Mouse (Mus musculus) thymus, postnatal 25 days (tissue): ENCODE measurements around the gene Hmox2.

Experiments
- DNase-seq: peaks from one replicate; pipeline ENCODE4 v3.0.0; 2022

The Hmox2 gene

DNA sequence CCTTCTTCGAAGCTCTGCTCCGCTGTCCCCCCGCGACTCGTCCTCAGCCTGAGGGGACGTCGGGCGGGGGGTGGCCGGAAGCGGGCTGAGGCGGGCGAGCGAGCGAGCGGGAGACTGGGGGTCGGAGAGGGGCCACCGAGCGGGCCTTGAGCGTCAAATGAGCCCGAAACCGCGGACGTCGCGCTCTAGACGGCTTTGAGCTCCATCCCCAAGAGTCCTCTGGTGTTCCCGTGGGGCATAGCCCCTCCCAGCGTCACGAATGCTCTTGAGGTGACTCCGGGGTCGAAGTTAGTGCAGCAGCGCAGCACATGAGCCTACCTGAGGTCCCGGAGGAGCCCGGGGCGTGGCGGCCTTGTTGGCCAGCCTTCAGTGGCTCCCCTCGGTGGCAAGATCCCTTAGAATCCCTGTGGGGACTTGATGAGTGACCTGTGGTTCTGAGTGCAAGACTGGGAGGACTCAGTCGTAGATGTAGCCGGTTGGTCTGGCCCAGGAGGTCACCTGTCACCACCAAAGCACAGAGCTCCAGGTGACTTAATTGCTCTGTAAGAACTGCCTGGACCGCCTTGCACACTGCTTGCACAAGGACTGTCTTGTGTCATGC, 467 bp downstream of the Hmox2 start:
- DNase-seq: no peak

DNA sequence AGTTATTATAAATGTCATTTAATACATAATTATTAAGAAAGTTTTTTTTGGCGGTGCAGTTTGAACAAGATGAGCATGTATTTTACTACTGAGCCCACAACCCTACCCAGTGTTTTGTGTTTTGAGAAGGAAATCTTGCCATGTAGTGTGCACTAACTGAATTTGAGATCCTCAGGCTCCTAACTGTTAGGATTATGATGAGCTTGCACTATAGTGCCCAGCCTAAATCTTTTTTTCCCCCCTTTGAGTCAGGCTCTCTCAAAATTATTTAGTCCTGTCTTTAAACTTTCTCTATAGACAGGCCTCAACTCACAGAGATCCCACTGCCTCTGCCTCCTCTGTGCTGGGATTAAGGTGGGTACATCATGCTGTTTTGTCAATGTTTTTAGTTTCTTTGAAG, 1.4 kb downstream of the Hmox2 start:
- no peak for DNase-seq

DNA sequence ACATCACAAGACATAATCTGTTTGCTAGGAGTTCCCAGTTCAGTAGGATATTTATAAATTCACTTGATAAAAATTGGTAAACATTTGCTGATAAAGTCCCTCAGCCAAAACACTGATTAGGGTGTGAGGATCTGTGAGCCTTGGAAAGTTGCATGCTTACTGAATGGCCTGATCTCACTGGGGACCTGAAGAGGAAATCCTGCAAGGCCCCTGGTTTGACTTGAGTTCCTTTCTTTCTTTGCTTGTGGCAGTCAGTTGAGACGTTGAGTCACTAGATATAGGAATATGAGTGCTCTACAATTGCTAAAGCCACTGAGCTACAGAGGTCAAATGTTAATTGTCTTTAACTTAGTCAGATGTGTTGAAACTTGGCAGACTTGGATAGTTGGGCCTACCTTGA, 1.8 kb downstream of the Hmox2 start:
- DNase-seq: no peak

DNA sequence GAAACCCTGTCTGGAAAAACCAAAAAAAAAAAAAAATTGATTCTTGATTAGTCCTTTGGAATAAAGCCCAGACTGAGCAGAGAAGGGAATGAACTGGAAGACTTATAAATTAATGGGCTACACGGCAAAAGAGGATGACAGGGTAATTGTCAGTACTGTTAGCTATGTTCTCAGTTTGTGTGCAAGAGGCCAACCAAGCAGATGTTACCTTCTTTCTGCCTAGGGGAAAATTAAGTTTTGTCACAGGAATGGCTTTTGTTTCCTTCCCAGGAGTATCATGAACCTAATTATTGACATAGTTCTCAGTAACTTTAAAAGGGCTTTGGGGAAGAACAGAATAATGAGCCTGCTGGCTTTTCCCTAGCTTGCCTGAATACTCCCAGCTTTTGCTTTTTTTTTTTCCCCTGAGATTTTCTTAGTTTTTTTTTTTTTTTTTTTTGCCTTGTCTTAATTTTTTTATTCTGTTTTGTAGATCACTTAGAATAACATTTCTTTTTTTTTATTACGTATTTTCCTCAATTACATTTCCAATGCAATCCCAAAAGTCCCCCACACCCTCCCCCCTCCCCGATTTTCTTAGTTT, 4.7 kb downstream of the Hmox2 start:
- no peak for DNase-seq

DNA sequence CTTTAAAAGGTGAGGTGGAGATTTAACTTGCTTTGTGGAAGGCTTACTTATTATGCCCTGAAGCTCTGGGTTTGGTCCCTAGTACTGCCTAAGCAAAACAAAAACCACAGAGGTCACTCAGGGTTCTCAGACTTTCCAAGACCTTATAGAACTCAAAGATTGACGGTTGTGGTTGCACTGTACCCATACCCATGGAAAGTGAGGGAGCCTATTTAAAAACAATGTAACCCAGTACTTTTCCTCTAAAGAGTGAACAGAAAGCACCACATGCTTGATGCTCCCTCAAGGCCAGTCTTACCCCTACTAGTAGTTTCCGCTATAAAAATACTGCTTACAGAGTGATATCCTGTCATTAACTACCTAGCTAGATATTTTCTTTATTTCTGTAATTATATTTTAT, 10.1 kb downstream of the Hmox2 start:
- DNase-seq: no peak

DNA sequence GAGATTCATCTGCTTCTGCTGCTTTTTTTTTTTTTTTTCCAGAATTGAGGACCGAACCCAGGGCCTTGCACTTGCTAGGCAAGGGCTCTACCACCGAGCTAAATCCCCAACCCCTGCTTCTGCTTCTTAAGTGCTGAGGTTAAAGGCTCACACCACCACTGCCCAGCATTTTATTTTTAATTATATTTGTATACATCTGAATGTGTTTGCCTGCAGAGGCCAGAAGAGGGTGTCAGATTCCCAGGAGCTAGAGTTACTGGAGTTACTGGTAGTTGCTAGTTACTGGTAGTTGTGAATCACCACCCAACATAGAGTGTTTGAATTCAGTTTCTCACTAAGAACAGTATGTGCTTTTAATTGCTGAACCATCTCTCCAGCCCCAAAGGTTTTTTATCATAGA, 13.8 kb downstream of the Hmox2 start:
- no peak for DNase-seq

DNA sequence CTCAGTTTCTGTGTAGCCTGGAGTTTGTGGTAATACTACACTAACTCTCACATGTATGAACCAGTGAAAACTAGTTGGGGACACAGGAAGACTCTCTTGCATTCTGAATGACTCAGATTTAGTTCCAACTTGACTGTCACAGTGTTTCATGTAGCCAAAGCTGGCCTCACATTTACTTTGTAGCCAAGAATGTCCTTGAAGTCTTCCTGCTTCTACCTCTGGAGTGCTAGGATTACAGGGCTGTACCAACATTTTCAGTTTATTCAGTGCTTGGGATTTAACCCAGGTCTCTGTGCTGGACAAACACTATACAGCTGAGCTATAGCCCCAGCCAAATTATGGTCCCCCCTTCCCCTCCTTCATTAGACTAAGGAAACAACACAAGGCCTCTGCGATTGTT, 16.0 kb downstream of the Hmox2 start:
- no peak for DNase-seq

DNA sequence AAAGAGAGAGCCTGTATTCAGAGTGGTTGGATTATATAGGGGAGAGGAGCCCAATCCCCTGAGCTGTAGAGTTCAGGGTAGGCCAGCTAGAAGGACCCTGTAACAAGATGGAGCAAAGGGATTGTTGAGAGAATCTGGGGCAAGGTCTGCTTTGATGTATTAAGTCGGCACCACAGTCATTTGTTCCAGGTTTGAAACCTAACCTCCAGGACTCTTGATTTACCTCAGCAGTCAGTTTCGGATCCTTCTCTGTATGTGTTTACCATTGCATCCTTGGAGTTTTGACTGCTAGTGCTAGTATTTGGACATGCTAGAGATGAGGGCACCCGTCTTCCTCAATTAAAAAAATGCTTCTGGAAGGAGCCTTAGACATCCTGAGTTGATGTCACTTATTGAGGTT, 26.0 kb downstream of the Hmox2 start:
- DNase-seq: no peak

DNA sequence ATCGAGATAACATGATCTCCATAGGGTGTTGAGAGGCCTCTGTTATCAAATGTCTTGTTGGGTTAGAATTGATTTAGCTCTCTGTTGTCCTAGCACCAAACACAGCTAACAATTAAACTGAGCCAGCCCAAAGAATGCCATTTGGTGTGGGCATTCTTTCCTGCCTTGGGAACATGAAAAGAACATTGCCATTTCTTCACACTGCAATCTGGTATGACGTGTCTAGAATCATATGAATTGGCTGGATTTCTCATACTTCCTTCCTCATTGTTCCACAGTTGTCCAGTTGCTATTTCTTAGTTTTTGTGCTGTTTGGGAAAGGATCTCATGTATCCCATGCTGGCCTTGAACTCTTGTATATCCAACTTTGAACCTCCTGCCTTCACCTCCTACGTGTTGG, 27.9 kb downstream of the Hmox2 start:
- no peak for DNase-seq

DNA sequence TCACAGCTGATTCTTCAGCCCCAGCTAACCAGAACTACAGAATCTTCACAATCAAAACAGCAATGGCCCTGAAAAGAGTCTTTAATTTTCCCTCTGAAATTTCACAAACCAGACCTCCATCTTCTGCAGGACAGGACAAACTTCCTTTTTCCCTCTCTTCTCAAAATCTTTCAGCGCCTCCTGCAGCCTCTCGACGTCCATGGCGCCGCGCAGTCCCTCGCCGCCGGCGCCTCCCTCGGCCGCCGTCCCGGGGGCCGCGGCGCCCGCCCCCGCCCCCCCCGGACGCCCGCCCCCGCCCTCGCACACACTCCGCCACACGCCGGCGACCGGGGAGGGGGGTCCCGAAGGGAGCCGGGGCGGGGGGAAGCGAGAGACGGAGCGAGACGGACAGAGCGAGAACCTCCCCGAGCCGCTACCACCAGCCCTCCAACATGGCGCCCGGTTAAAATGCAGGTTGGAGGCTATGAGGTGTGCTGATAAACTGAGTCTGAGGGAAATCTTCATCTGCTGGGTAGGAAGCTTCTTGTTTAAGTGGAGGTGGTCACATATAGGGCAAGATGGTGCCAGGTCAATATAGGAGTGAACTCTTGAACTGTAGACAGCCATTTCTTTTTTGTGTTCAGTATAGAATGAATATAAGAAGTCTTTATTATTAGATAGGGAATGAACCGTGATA, 30.6 kb downstream of the Hmox2 start:
- DNase-seq: peak; percentile 21

DNA sequence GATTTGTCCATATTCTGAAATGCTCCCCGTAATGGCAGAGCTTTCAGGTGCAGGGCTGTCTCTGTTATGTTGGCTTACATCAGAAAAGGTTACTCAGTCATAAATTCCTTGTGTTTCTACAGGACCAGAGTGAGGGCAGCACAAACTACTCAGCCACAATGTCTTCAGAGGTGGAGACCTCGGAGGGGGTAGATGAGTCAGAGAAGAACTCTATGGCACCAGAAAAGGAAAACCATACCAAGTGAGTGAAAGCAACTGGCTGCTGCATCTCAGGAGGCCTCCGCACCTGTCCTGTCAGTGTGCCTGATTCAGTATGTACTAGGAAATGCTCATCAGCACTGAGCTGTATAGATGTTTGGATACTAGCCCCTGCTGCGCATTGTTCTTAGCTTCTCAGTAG, 36.3 kb downstream of the Hmox2 start:
- no peak for DNase-seq

DNA sequence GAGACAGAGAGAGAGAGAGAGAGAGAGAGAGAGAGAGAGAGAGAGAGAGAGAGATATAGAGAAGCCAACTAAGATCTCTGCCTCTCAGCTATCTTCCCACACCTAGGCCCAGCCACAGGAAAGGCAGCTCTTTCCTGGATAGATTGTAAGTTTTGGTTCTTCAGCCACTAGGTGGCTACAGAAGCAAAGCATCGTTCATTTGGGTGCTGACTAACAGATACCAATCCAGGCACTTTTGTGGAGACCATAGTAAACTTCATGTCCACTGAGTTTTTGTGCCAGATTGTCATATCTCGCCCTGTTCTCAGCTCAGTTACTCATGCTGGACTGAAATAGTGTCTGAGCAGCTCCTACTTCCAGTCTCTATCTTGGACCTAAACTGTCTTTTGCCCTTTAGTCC, 37.1 kb downstream of the Hmox2 start:
- DNase-seq: peak; percentile 28

DNA sequence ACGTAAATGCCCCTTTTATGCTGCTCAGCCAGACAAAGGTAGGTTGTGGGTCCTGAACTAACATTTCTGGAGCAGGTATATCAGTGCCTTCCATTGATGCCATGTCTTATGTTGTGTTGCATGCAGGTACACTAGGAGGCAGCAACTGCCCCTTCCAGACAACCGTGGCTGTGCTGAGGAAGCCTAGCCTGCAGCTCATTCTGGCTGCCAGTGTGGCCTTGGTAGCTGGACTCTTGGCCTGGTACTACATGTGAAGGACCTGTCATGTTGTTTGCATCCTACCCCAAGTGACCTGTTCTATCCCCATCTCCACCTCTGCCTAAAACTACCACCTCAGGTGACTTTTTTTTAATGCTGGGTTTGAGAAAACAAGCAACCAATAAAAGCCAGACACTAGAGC, 39.7 kb downstream of the Hmox2 start:
- DNase-seq: no peak

DNA sequence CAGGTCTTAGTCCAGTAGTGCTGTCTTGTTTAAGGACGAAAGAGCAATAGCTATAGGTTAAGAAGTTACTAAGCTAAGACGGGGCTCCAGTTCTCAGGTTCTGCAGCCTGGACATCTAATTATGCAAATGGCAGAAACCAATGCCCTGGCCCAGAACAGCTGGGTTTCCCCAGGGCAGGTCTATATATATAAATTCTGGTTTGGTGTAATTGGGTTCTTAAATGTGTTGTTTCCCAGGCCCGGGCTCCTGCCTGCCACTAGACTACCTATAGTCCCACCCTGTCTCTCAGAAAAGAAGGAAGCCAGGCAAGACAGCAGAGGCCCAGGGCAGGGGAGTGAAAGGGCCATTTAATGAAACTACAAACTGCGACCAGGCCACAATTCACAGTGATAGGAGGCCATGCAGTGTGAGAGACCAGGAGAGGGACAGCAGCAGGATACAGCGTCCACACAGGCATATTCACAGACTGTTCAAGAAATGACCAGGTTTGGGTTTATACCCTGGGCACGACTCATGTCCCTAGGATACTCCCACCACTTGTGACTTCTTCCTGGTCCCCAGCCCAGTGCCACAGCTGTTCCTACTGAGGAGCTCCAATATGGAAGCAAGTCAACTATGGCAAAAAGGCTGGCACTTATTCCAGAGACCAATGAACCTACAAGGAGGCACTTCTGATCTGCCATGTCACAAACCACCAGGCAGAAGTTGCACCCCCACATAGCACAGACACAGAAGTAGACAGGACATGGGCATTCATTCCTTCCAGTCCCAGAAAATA, 41.0 kb downstream of the Hmox2 start:
- DNase-seq: no peak

DNA sequence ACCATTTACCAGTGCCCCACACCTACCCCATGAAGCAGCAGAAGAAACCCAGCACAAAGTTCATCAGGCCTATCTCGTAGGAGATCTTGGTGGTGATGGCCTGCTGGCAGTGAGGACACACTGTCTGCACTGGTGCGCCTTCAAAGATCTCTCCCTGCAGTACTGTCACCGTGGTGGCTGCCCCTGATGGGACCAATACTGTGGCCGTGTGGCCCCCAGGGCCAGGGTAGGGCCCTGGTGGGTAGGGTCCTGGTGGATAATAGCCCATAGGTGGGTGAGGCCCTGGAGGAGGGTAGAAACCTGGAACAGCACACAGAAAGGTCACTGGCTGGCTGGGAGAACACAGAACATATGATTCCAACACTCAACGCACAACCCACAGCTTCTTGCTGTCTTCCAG, 42.6 kb downstream of the Hmox2 start:
- DNase-seq: no peak

DNA sequence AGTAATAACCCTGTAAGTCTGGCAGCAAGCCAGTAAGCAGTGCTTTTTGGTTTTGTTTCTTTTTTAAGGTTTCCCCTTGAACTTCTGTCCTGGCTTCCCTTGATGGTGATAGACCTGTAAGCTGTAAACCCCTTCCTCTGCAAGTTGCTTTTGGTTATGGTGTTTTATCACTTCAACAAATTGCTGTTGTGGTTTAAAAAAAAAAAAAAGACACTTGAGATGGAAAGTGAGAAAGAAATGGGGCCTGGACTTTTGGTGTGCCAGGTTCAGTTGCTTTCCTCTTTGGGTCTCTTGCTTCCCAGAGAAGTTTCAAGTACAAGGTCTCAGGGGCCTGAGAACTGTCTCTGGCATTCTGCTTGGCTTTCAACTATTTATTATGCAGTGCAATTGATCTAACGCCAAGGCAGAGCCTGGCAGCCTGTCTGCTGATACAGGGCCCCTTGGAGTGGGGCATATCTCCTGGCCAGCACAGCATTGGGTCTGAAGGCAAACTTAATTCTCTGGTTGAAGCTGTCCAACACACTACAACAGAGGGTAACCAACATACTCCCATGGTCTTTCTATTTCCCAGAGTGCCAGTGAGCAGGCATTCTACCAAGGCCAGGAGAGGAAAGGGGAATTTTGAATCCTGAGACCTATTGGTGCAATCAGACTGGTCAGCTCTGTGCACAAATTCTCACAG, 47.3 kb downstream of the Hmox2 start:
- DNase-seq: no peak

DNA sequence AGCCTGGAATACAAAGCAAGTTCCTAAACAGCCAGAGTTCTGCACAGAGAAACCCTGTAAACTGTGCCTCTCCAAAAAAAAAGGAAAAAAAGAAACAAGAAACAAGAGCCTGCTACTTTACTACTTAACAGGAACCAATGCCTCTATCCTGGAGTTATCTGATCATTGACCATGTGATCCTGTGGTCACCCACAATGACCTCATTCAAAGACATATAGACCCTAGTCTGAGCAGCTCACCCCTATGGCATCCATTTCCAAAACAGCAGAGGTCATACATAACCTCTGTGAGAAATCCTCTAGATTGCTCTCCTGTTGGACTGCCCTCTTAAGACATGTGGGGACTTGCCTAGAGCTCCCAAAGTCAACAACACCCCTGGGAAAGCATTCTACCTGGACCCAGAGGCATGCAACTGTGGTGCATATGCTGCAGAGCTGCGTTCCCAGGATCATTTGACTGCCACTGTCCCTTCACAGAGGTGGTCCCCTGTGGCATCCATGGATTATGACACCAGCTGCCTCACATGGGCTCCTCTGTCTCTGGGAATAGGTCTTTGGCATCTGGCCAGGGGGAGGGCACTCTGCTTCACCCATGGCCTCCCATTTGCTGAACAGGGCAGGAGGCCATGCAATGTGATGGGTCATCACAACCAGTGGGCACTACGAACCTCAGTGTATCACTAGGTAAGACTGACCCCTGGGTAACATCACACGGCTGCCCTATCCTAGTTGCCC, 51.2 kb downstream of the Hmox2 start:
- DNase-seq: no peak

DNA sequence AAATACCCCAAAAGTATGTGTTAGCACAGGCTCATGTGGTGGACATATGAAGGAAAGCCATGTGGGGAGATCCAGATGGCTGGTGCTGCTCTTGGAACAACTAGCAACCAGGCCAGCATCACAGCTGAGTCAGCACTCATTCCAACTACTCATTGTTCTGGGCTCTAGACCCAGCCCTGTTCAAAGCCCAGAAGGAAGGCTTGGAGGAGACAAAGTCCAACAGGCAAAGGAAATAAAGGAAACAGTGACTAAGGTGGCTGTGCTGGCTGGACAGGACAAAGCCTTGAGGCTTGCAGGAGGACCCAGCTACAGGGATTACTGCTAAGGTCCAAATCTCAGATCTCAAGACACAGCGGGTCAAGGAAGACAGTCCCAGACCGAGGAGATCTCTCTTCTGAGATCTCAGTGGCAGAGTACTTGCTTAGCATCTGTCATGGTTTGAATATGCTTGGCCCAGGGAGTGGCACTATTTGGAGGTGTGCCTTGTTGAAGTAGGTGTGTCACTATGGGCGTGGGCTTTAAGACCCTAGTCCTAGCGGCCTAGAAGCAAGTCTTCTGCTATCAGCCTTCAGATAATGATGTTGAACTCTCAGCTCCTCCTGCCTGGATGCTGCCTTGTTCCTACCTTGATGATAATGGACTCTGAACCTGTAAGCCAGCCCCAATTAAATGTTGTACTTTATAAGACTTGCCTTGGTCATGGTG, 51.9 kb downstream of the Hmox2 start:
- no peak for DNase-seq

DNA sequence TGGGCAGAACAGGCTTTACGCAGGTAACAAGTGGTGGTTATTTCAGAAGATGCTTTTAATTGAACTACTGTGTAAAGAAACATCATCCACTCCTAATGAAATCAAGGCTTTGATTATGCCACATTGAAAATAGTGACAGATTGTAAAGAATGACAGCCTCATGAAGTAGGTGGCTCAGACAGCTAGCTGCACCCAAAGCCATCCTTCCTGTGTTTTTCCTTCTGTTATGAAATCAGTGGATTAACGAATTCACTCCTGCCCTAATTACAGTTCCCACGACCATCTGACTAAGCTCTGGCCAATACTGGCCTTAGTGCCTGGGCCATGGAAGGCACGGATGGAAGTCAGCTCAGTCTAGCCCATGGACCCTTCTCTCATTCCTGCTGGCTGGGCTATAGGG, 52.8 kb downstream of the Hmox2 start:
- no peak for DNase-seq

DNA sequence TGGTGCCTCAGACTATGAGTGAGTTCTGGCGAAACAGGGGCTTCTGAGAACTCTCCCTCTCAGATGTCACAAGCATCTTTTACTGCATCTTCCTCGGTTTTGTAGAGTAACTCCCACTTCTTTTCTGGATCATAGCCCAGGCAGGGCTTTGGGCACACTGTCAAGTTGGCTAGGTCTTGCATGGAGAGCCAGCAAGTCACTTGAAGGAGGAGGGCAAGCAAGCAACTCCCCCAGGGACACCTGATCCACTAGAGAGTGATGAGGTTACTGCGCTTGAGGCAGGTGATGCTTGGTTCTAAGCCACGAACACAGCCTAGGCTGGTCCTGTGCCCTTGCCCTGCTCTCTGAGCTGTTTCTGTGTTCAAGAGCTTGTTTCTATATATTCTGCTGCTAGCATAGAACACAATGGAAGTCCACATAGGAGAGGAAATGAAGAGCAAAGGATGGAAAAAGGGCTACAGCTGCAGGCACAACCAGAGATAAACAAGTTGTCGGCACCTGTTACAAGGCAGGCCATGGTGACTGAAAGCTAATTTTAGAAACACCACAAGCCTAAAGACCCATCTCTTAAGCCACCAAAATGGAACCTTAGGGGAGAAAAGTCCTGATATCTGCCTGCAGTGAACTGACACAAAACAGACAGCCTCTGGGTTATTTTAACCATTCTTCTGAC, 55.5 kb downstream of the Hmox2 start:
- DNase-seq: peak; percentile 34

DNA sequence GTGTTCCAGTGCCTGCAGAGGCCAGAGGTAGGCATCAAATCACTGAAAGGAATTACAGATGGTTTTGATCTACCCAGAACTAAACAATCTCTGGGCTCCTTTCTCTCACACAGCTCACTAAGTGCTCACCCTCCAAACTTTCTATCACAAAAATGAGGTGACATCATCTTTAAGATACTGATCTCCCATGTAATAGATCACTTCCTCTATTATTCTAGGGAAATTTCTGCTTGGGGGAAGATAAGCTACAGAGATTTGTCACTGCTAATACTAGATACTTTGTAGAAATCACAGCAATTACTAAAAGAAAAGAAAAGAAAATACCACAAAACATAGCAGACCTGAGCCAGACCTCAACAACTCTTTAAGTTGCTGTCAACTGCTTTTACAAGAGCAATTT, 56.4 kb downstream of the Hmox2 start:
- no peak for DNase-seq

DNA sequence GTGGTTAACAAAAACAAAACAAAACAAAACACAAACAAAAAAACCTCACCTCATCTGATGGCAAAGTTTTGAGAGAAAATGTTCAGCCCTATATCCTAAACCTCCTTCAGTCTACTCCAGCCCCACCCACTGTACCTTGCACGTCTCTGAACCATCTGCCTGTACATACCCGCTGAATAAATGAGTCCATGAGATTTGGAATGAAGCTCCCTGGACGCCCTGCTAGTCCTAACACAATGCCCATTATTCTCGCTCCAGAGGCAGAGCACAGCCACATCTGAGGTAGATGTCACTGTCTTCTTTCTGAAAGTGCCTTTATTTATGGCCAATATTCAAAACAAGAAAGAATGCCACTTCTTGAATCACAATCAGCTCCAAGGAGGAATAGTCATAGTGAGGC, 59.5 kb downstream of the Hmox2 start:
- DNase-seq: no peak
